Mouse (Mus musculus): ENCODE results near the gene Tmem265. TPM values are rescaled to one million over a fixed set of nuclear protein-coding genes. Genes with fewer than 3 reads are reported as not detected.

Tmem265 gene
- not detected for polyA plus RNA-seq (2015; fragmentation: Illumina TruSeq; extraction: RNeasy Lipid Tissue Mini Kit (QIAGEN cat#74804); ENCODE audit: insufficient read depth, low replicate concordance)

GRCm38 (mm10) chr7:127561340-127561858 is at the start of gene Tmem265:
Tmem265 (plus strand) TSS chr7:127561390.

GRCm38 (mm10) chr7:127511808-127512230 is 49.4 kb upstream of the Tmem265 start, which contains the start of gene Srcap:
Srcap (plus strand) TSS chr7:127511983.

GRCm38 (mm10) chr7:127519284-127519683 is 41.9 kb upstream of the Tmem265 start, which contains the start of gene Gm42715:
Gm42715 (plus strand) TSS chr7:127519584.

GRCm38 (mm10) chr7:127572895-127573471 is 11.8 kb downstream of the Tmem265 start, which contains the start of gene Phkg2:
Phkg2 (plus strand) TSS chr7:127573340.

GRCm38 (mm10) chr7:127588011-127588871 is 27.1 kb downstream of the Tmem265 start, which contains the start of the genes Ccdc189 and Rnf40:
Ccdc189 (minus strand) TSS chr7:127588595.
Rnf40 (plus strand) TSS chr7:127588767.

GRCm38 (mm10) chr7:127614891-127615843 is 54.0 kb downstream of the Tmem265 start, which contains the start of gene Zfp629:
Zfp629 (minus strand) TSS chr7:127615797.

Other genes with a start within 250 kb of the Tmem265 start
- gene Zfp768, start 215.8 kb upstream of the Tmem265 start, polyA plus RNA-seq (2015; fragmentation: Illumina TruSeq; extraction: RNeasy Lipid Tissue Mini Kit (QIAGEN cat#74804); ENCODE audit: insufficient read depth, low replicate concordance): 3.3 TPM
- gene Zfp747, start 185.3 kb upstream of the Tmem265 start, polyA plus RNA-seq (2015; fragmentation: Illumina TruSeq; extraction: RNeasy Lipid Tissue Mini Kit (QIAGEN cat#74804); ENCODE audit: insufficient read depth, low replicate concordance): 4.0 TPM
- gene 9130019O22Rik, start 174.2 kb upstream of the Tmem265 start, polyA plus RNA-seq (2015; fragmentation: Illumina TruSeq; extraction: RNeasy Lipid Tissue Mini Kit (QIAGEN cat#74804); ENCODE audit: insufficient read depth, low replicate concordance): 4.2 TPM
- 2.5 TPM for gene E430018J23Rik, start 167.8 kb upstream of the Tmem265 start, polyA plus RNA-seq (2015; fragmentation: Illumina TruSeq; extraction: RNeasy Lipid Tissue Mini Kit (QIAGEN cat#74804); ENCODE audit: insufficient read depth, low replicate concordance)
- gene Zfp764, start 154.6 kb upstream of the Tmem265 start, polyA plus RNA-seq (2015; fragmentation: Illumina TruSeq; extraction: RNeasy Lipid Tissue Mini Kit (QIAGEN cat#74804); ENCODE audit: insufficient read depth, low replicate concordance): 9.8 TPM
- 16.2 TPM for gene Zfp688, start 139.3 kb upstream of the Tmem265 start, polyA plus RNA-seq (2015; fragmentation: Illumina TruSeq; extraction: RNeasy Lipid Tissue Mini Kit (QIAGEN cat#74804); ENCODE audit: insufficient read depth, low replicate concordance)
- gene Zfp689, start 112.2 kb upstream of the Tmem265 start, polyA plus RNA-seq (2015; fragmentation: Illumina TruSeq; extraction: RNeasy Lipid Tissue Mini Kit (QIAGEN cat#74804); ENCODE audit: insufficient read depth, low replicate concordance): 2.5 TPM
- gene Prr14, start 101.8 kb upstream of the Tmem265 start, polyA plus RNA-seq (2015; fragmentation: Illumina TruSeq; extraction: RNeasy Lipid Tissue Mini Kit (QIAGEN cat#74804); ENCODE audit: insufficient read depth, low replicate concordance): 76.8 TPM
- 86.5 TPM for gene Fbrs, start 82.2 kb upstream of the Tmem265 start, polyA plus RNA-seq (2015; fragmentation: Illumina TruSeq; extraction: RNeasy Lipid Tissue Mini Kit (QIAGEN cat#74804); ENCODE audit: insufficient read depth, low replicate concordance)
- 41.1 TPM for gene Srcap, start 49.4 kb upstream of the Tmem265 start, polyA plus RNA-seq (2015; fragmentation: Illumina TruSeq; extraction: RNeasy Lipid Tissue Mini Kit (QIAGEN cat#74804); ENCODE audit: insufficient read depth, low replicate concordance)
- gene Gm42715, start 41.8 kb upstream of the Tmem265 start, polyA plus RNA-seq (2015; fragmentation: Illumina TruSeq; extraction: RNeasy Lipid Tissue Mini Kit (QIAGEN cat#74804); ENCODE audit: insufficient read depth, low replicate concordance): 25.3 TPM
- gene Phkg2, start 11.9 kb downstream of the Tmem265 start, polyA plus RNA-seq (2015; fragmentation: Illumina TruSeq; extraction: RNeasy Lipid Tissue Mini Kit (QIAGEN cat#74804); ENCODE audit: insufficient read depth, low replicate concordance): 103 TPM
- gene Ccdc189, start 27.2 kb downstream of the Tmem265 start, polyA plus RNA-seq (2015; fragmentation: Illumina TruSeq; extraction: RNeasy Lipid Tissue Mini Kit (QIAGEN cat#74804); ENCODE audit: insufficient read depth, low replicate concordance): 1.8 TPM
- 30.1 TPM for gene Rnf40, start 27.4 kb downstream of the Tmem265 start, polyA plus RNA-seq (2015; fragmentation: Illumina TruSeq; extraction: RNeasy Lipid Tissue Mini Kit (QIAGEN cat#74804); ENCODE audit: insufficient read depth, low replicate concordance)
- 6.0 TPM for gene Zfp629, start 54.4 kb downstream of the Tmem265 start, polyA plus RNA-seq (2015; fragmentation: Illumina TruSeq; extraction: RNeasy Lipid Tissue Mini Kit (QIAGEN cat#74804); ENCODE audit: insufficient read depth, low replicate concordance)
- gene Bcl7c, start 147.5 kb downstream of the Tmem265 start, polyA plus RNA-seq (2015; fragmentation: Illumina TruSeq; extraction: RNeasy Lipid Tissue Mini Kit (QIAGEN cat#74804); ENCODE audit: insufficient read depth, low replicate concordance): 8.0 TPM
- not detected for gene Ctf1, start 151.3 kb downstream of the Tmem265 start, polyA plus RNA-seq (2015; fragmentation: Illumina TruSeq; extraction: RNeasy Lipid Tissue Mini Kit (QIAGEN cat#74804); ENCODE audit: insufficient read depth, low replicate concordance)
- gene Ctf2, start 170.8 kb downstream of the Tmem265 start, polyA plus RNA-seq (2015; fragmentation: Illumina TruSeq; extraction: RNeasy Lipid Tissue Mini Kit (QIAGEN cat#74804); ENCODE audit: insufficient read depth, low replicate concordance): not detected
- 6.2 TPM for gene Fbxl19, start 183.2 kb downstream of the Tmem265 start, polyA plus RNA-seq (2015; fragmentation: Illumina TruSeq; extraction: RNeasy Lipid Tissue Mini Kit (QIAGEN cat#74804); ENCODE audit: insufficient read depth, low replicate concordance)
- 32.6 TPM for gene Orai3, start 208.4 kb downstream of the Tmem265 start, polyA plus RNA-seq (2015; fragmentation: Illumina TruSeq; extraction: RNeasy Lipid Tissue Mini Kit (QIAGEN cat#74804); ENCODE audit: insufficient read depth, low replicate concordance)
- 28.5 TPM for gene Setd1a, start 215.3 kb downstream of the Tmem265 start, polyA plus RNA-seq (2015; fragmentation: Illumina TruSeq; extraction: RNeasy Lipid Tissue Mini Kit (QIAGEN cat#74804); ENCODE audit: insufficient read depth, low replicate concordance)
- gene Gm49388, start 224.2 kb downstream of the Tmem265 start, polyA plus RNA-seq (2015; fragmentation: Illumina TruSeq; extraction: RNeasy Lipid Tissue Mini Kit (QIAGEN cat#74804); ENCODE audit: insufficient read depth, low replicate concordance): not detected
- gene Hsd3b7, start 239.2 kb downstream of the Tmem265 start, polyA plus RNA-seq (2015; fragmentation: Illumina TruSeq; extraction: RNeasy Lipid Tissue Mini Kit (QIAGEN cat#74804); ENCODE audit: insufficient read depth, low replicate concordance): 14.7 TPM